Comparison of ENCODE assay signal across 12 mouse cellular contexts in the genomic region with DNA sequence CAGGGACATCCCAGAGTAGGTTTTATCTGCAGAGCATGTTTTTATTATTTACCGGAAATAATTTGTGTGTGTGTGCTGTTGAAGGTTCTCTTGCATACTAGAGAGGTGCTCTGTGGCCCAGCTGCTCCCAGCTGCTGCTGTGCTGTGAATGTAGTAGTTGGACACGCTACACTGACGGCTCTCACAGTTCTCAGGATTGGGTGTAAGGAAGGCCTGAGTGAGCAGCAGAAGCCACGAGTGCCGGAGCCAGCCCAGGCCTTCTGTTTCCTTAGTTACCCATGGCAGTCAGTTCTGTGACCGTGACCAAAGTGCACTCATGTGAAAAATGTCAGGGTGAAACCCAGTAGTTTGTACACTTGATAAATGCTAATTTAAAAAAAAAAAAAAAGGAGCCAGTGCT. TPM values are rescaled to one million over a fixed set of nuclear protein-coding genes. Genes with fewer than 3 reads are reported as not detected.
DNase-seq lines count a peak whose midpoint lies in the region; ATAC-seq and TF ChIP-seq lines count a peak whose summit lies in the region.
"Had no signal": no experiment of that assay in that cellular context is flagged by ENCODE, and none has a peak within 500 bp of the region (broad histone marks: within the 10 kb centered on the region; RNA-seq: fewer than 3 reads in every experiment).

No protein-coding gene starts in this region.

- 0 out of 2 replicates have a peak, but pooled peaks cover 3% of the 10 kb centered on the region for H3K4me1 ChIP-seq in lung, adult 2 months (ENCODE audit: control insufficient read depth, insufficient read depth, low read length)
- H3K4me1 ChIP-seq in hindbrain, postnatal 0 days (ENCODE audit: insufficient read depth, low read length): peaks cover 13% of the 10 kb centered on the region; the same call in 1 of the 2 replicates
- H3K4me1 ChIP-seq in midbrain, embryonic 16.5 days (ENCODE audit: control insufficient read depth, insufficient read depth, low read length): peaks cover 25% of the 10 kb centered on the region

- no peak overlapping the region for H3K27ac ChIP-seq in hindbrain, postnatal 0 days
- no peak overlapping the region for H3K27ac ChIP-seq in midbrain, embryonic 16.5 days (ENCODE audit: low read length)
- H3K27ac ChIP-seq: limb, embryonic 12.5 days had no signal

- no peak overlapping the region for H3K4me3 ChIP-seq in lung, adult 2 months (replicated peaks; ENCODE audit: extremely low read depth, low read depth, low read length)
- H3K4me3 ChIP-seq in hindbrain, postnatal 0 days (ENCODE audit: low read length): no peak overlapping the region
- no peak overlapping the region for H3K4me3 ChIP-seq in midbrain, embryonic 16.5 days (ENCODE audit: low read depth, low read length)
- H3K4me3 ChIP-seq: limb, embryonic 12.5 days had no signal

- DNase-seq in lung, postnatal 14 days: peak; percentile 35
- no peak for DNase-seq in lung, adult 2 months
- peak; percentile 36 for DNase-seq in heart, adult 8-10 months (ENCODE audit: low spot score)
- peak; percentile 44 for DNase-seq in hindbrain, postnatal 0 days (ENCODE audit: low spot score)
- DNase-seq in mesoderm, embryonic 11.5 days (ENCODE audit: low read depth, low spot score): peak; percentile 49
- DNase-seq in layer of hippocampus, postnatal 36 days: no peak
- no peak for DNase-seq in left cerebral cortex, postnatal 10 days (ENCODE audit: extremely low spot score in 1 of 2, low spot score in 2 of 2)
- DNase-seq: cerebellum, adult 11-12 months; spleen, adult 18-20 months had no signal

- WGBS in lung, adult 2 months: 62% methylated on average over 6 of the region's 6 CpGs
- WGBS in hindbrain, postnatal 0 days: 27% methylated on average over 6 of the region's 6 CpGs
- WGBS in midbrain, embryonic 16.5 days: 66% methylated on average over 6 of the region's 6 CpGs

- no peaks in the 10 kb centered on the region for H3K27me3 ChIP-seq in hindbrain, postnatal 0 days (ENCODE audit: insufficient read depth, low read length)
- H3K27me3 ChIP-seq in midbrain, embryonic 16.5 days (ENCODE audit: control insufficient read depth, insufficient read depth, low read depth, low read length): no peaks in the 10 kb centered on the region
- H3K27me3 ChIP-seq: limb, embryonic 12.5 days; Patski had no signal

- TF ChIP-seq POLR2A in lung, adult 2 months (IDR thresholded peaks at IDR 0.05; ENCODE audit: borderline replicate concordance, extremely low read depth, low read depth, low read length): no peak

- peak; percentile 54; the same call in 1 of the 2 replicates for ATAC-seq in hindbrain, postnatal 0 days
- ATAC-seq in midbrain, embryonic 16.5 days: no peak
- ATAC-seq: Patski had no signal

- H3K9ac ChIP-seq in hindbrain, postnatal 0 days (replicated peaks; ENCODE audit: low read length): no peak overlapping the region
- H3K9ac ChIP-seq in midbrain, embryonic 16.5 days (ENCODE audit: low read depth, low read length): no peak overlapping the region
- H3K9ac ChIP-seq: limb, embryonic 12.5 days had no signal

- no peak for TF ChIP-seq CTCF in lung, adult 2 months (IDR thresholded peaks at IDR 0.05; ENCODE audit: insufficient read depth, low read length)
- no peak for TF ChIP-seq CTCF in hindbrain, postnatal 0 days (IDR thresholded peaks at IDR 0.05; ENCODE audit: low read depth)

- intact Hi-C loops in left cerebral cortex, postnatal 10 days (cut with DNase I): no loop called here

- H3K4me2 ChIP-seq in hindbrain, postnatal 0 days (ENCODE audit: low read depth, low read length): no peak overlapping the region
- H3K4me2 ChIP-seq in midbrain, embryonic 16.5 days (ENCODE audit: low read length): no peak overlapping the region
- H3K4me2 ChIP-seq: limb, embryonic 12.5 days had no signal

- H3K9me3 ChIP-seq in hindbrain, postnatal 0 days (ENCODE audit: low read length): no peaks in the 10 kb centered on the region
- H3K9me3 ChIP-seq in midbrain, embryonic 16.5 days (replicated peaks; ENCODE audit: control insufficient read depth, low read length, poor library complexity, severe bottlenecking): no peaks in the 10 kb centered on the region
- H3K9me3 ChIP-seq: limb, embryonic 12.5 days had no signal

- peaks cover 13% of the 10 kb centered on the region; the same call in 1 of the 2 replicates for H3K36me3 ChIP-seq in hindbrain, postnatal 0 days (ENCODE audit: insufficient read depth, low read length)
- peaks cover 7% of the 10 kb centered on the region; the same call in 1 of the 2 replicates for H3K36me3 ChIP-seq in midbrain, embryonic 16.5 days (ENCODE audit: control insufficient read depth, insufficient read depth, low read length)

RNA-seq across cellular contexts. Expression of gene Eif4g3, which starts 25.2 kb away (rescaled TPM):
- polyA plus RNA-seq in lung, adult 2 months (2012; rRNA removed): 69.8 and 79.4 TPM in 2 replicates
- total RNA-seq in heart, adult 8-10 months (2022): 10 to 100 TPM; 36.5 to 42.9 (median 41.0) TPM
- total RNA-seq in hindbrain, postnatal 0 days (2014; rRNA removed): 51.1 and 55.9 TPM in 2 replicates
- 32.3 and 36.5 TPM in 2 replicates for polyA plus RNA-seq in hindbrain, postnatal 0 days (2015; fragmentation: Nextera tagmentation; extraction: Ambion mirVana)
- total RNA-seq in layer of hippocampus, postnatal 36 days (2021): 100 to 1,000 TPM; 142 to 157 TPM
- total RNA-seq in left cerebral cortex, postnatal 10 days (2021): 100 to 1,000 TPM; 198 to 199 TPM
- polyA plus RNA-seq in midbrain, embryonic 16.5 days (2015; fragmentation: Nextera tagmentation; extraction: Ambion mirVana): 48.7 and 54.1 TPM in 2 replicates

Comparison
In these comparisons a context has a peak if more than half of its experiments do, and no peak if none do; other contexts are left out.
1. DNase-seq: peak in lung, postnatal 14 days (single experiment), heart, adult 8-10 months (single experiment), hindbrain, postnatal 0 days (single experiment) and mesoderm, embryonic 11.5 days (single experiment); none in lung, adult 2 months (single experiment), layer of hippocampus, postnatal 36 days (0 of 2) and left cerebral cortex, postnatal 10 days (0 of 2).